Mouse (Mus musculus) CH12.LX (cell line): ENCODE results near the gene Nfia. TPM values are rescaled to one million over a fixed set of nuclear protein-coding genes. Genes with fewer than 3 reads are reported as not detected.

Experiments used
- DNase-seq: peaks from one replicate; pipeline ENCODE4 v3.0.0-alpha.2; 2013; ENCODE audit errors: extremely low read depth
- H3K27ac ChIP-seq: 2 replicates; pipeline ENCODE4 v1.5.1; 2012; ENCODE audit warnings: low read depth, mild to moderate bottlenecking, control low read depth, moderate library complexity; ENCODE audit not compliant: insufficient read depth
- H3K27me3 ChIP-seq: replicated peaks from 2 replicates; pipeline ENCODE3; 2012; ENCODE audit warnings: inconsistent platforms
- H3K36me3 ChIP-seq, 2 experiments: replicated peaks in 1 of 2; 2 replicates each; pipeline versions ENCODE3 to v1.6.1; 2012; ENCODE audit warnings: inconsistent platforms in 1 of 2, low read length in 1 of 2, mild to moderate bottlenecking in 1 of 2, mixed read lengths in 1 of 2, moderate library complexity in 1 of 2; ENCODE audit not compliant: control insufficient read depth in 1 of 2, insufficient read depth in 1 of 2
- H3K4me1 ChIP-seq, 2 experiments: 2 replicates each; pipeline ENCODE4 v1.6.1; 2012; ENCODE audit warnings: inconsistent platforms in 1 of 2, moderate library complexity in 1 of 2; ENCODE audit not compliant: insufficient read depth in 2 of 2, control insufficient read depth in 1 of 2
- H3K4me2 ChIP-seq: 2 replicates; pipeline ENCODE4 v1.6.1; 2012; ENCODE audit warnings: low read depth, mild to moderate bottlenecking, control low read depth; ENCODE audit not compliant: poor library complexity, insufficient read depth, severe bottlenecking
- H3K4me3 ChIP-seq, 3 experiments: fragments of 150-350 bp in 1 of 3; sonication (generic) in 1 of 3; replicated peaks in 1 of 3; 2 replicates each; pipeline versions ENCODE3 to v1.5.1; 2011 to 2012; ENCODE audit warnings: low read depth in 2 of 3, low read length in 2 of 3, mild to moderate bottlenecking in 2 of 3, moderate library complexity in 2 of 3, control low read depth in 1 of 3, improper control_type of control experiment in 1 of 3, inconsistent platforms in 1 of 3, mixed read lengths in 1 of 3; ENCODE audit not compliant: poor library complexity in 1 of 3
- H3K79me2 ChIP-seq: replicated peaks from 2 replicates; pipeline ENCODE4 v1.6.1; 2012; ENCODE audit warnings: mild to moderate bottlenecking, moderate library complexity; ENCODE audit not compliant: control insufficient read depth, poor library complexity, insufficient read depth, severe bottlenecking; ENCODE audit errors: extremely low read depth
- H3K9ac ChIP-seq: 2 replicates; pipeline ENCODE4 v1.6.1; 2012; ENCODE audit warnings: low read depth, mild to moderate bottlenecking, control low read depth, moderate library complexity; ENCODE audit not compliant: insufficient read depth
- H3K9me3 ChIP-seq: replicated peaks from 2 replicates; pipeline ENCODE3; 2012; ENCODE audit warnings: low read length, inconsistent platforms, mixed read lengths
- CHD1 ChIP-seq: IDR thresholded peaks from 2 replicates; pipeline ENCODE4 v1.6.1; 2012; ENCODE audit warnings: low read depth, low read length, improper control_type of control experiment, inconsistent platforms
- CHD2 ChIP-seq: IDR thresholded peaks from 2 replicates; pipeline ENCODE4 v1.6.1; 2011; ENCODE audit warnings: low read length, improper control_type of control experiment
- EP300 ChIP-seq: IDR thresholded peaks from 2 replicates; pipeline ENCODE4 v1.6.1; 2011; ENCODE audit warnings: low read length, improper control_type of control experiment
- ETS1 ChIP-seq: conservative IDR thresholded peaks from 2 replicates; pipeline ENCODE4 v1.6.1; 2012; ENCODE audit warnings: low read depth, mild to moderate bottlenecking, inconsistent platforms, low read length, improper control_type of control experiment, moderate library complexity
- IRF4 ChIP-seq: IDR thresholded peaks from 2 replicates; pipeline ENCODE4 v1.6.1; 2014; ENCODE audit warnings: low read depth, mild to moderate bottlenecking, inconsistent platforms, low read length, improper control_type of control experiment
- JUND ChIP-seq: conservative IDR thresholded peaks from 2 replicates; pipeline ENCODE4 v1.6.1; 2011; ENCODE audit warnings: low read depth, low read length, improper control_type of control experiment
- MAFK ChIP-seq: IDR thresholded peaks from 2 replicates; pipeline ENCODE4 v1.6.1; 2011; ENCODE audit warnings: low read length, improper control_type of control experiment; ENCODE audit not compliant: insufficient replicate concordance
- MEF2A ChIP-seq: IDR thresholded peaks from 2 replicates; pipeline ENCODE4 v1.6.1; 2014; ENCODE audit warnings: low read depth, mild to moderate bottlenecking, inconsistent platforms, low read length, improper control_type of control experiment, borderline replicate concordance
- MXI1 ChIP-seq: IDR thresholded peaks from 2 replicates; pipeline ENCODE4 v1.6.1; 2011; ENCODE audit warnings: mild to moderate bottlenecking, low read depth, low read length, improper control_type of control experiment
- MYC ChIP-seq: IDR thresholded peaks from 2 replicates; pipeline ENCODE4 v1.6.1; 2011; ENCODE audit warnings: low read depth, mild to moderate bottlenecking, improper control_type of control experiment, low read length
- NRF1 ChIP-seq: IDR thresholded peaks from 2 replicates; pipeline ENCODE4 v1.6.1; 2014; ENCODE audit warnings: low read depth, mild to moderate bottlenecking, inconsistent platforms, low read length, improper control_type of control experiment, moderate library complexity
- PAX5 ChIP-seq: IDR thresholded peaks from 2 replicates; pipeline ENCODE4 v1.6.1; 2012; ENCODE audit warnings: low read length, inconsistent platforms, mixed read lengths
- POLR2A ChIP-seq: IDR thresholded peaks from 2 replicates; pipeline ENCODE4 v1.6.1; 2011; ENCODE audit warnings: low read depth, mild to moderate bottlenecking, improper control_type of control experiment, low read length
- POLR2AphosphoS2 ChIP-seq: IDR thresholded peaks from 2 replicates; pipeline ENCODE4 v1.6.1; 2011; ENCODE audit warnings: low read depth, low read length, improper control_type of control experiment
- RCOR1 ChIP-seq: conservative IDR thresholded peaks from 2 replicates; pipeline ENCODE4 v1.6.1; 2012; ENCODE audit warnings: low read depth, mild to moderate bottlenecking, inconsistent platforms, low read length, improper control_type of control experiment
- TBP ChIP-seq: conservative IDR thresholded peaks from 2 replicates; pipeline ENCODE4 v1.6.1; 2011; ENCODE audit warnings: low read depth, low read length, improper control_type of control experiment
- ZKSCAN1 ChIP-seq: IDR thresholded peaks from 2 replicates; pipeline ENCODE4 v1.6.1; 2012; ENCODE audit warnings: low read depth, inconsistent platforms, low read length, improper control_type of control experiment, borderline replicate concordance
- ZMIZ1 ChIP-seq: IDR thresholded peaks from 2 replicates; pipeline ENCODE4 v1.6.1; 2012; ENCODE audit warnings: low read depth, mild to moderate bottlenecking, inconsistent platforms, low read length, improper control_type of control experiment
- ZNF384 ChIP-seq: IDR thresholded peaks from 2 replicates; pipeline ENCODE4 v1.6.1; 2012; ENCODE audit warnings: low read depth, low read length, improper control_type of control experiment, inconsistent platforms
- dilution Hi-C: fragments of 300-500 bp; cut with MboI; formaldehyde crosslinking; loops from 2 replicates; pipeline ENCODE4 v1.14.3; 2020; ENCODE audit warnings: low sequenced_read_pairs; ENCODE audit not compliant: extremely low pct_unique_long_range_greater_than_20kb, extremely low pct_ligation_motif_present
- in situ Hi-C: fragments of 300-500 bp; cut with MboI; formaldehyde crosslinking; loops from 3 replicates; pipeline ENCODE4 v1.14.3; 2019; ENCODE audit warnings: low sequenced_read_pairs, low pct_ligation_motif_present, low pct_unique_long_range_greater_than_20kb, mixed read lengths
- polyA plus RNA-seq: library from polyadenylated mRNA; unstranded; fragments of >175 nt; gene quantifications from 2 replicates; pipeline ENCODE4 v1.2.1, GENCODE M21; 2012; ENCODE audit warnings: low read depth; ENCODE audit not compliant: insufficient read length
- total RNA-seq, 2 experiments: library from RNA; depleted of rRNA; stranded (reverse); fragments of 300-350 nt in 1 of 2; fragments of >200 nt in 1 of 2; gene quantifications; 2 replicates each; pipeline ENCODE4 v1.2.3; 2012 to 2014

The Nfia gene
- total and polyA plus RNA-seq, 3 experiments: not detected

GRCm38 (mm10) chr4:97924414-97924813, 151.9 kb downstream of the Nfia start:
- in situ Hi-C loops: no loop called here
- Histone ChIP-seq H3K4me1 (no peaks in the 10 kb centered on the region), H3K4me2 (no peak overlapping the region)

GRCm38 (mm10) chr4:97924855-97925254, 152.3 kb downstream of the Nfia start:
- TF ChIP-seq CHD1 (no peak), TBP (no peak), PAX5 (no peak), MAFK (no peak), ZKSCAN1 (no peak), ZMIZ1 (no peak), ETS1 (no peak), POLR2A (no peak), JUND (no peak), RCOR1 (no peak), MXI1 (no peak), ZNF384 (no peak), NRF1 (no peak), EP300 (no peak), MYC (no peak), POLR2AphosphoS2 (no peak), CHD2 (no peak)
- in situ Hi-C loops: no loop called here
- no peaks in the 10 kb centered on the region for H3K79me2 ChIP-seq
- no peaks in the 10 kb centered on the region for H3K36me3 ChIP-seq
- DNase-seq: no peak
- no peak overlapping the region for H3K4me3 ChIP-seq
- no peak overlapping the region for H3K4me2 ChIP-seq
- H3K4me1 ChIP-seq: no peaks in the 10 kb centered on the region
- no peak overlapping the region for H3K27ac ChIP-seq
- H3K9me3 ChIP-seq: peaks cover 47% of the 10 kb centered on the region
- no peaks in the 10 kb centered on the region for H3K27me3 ChIP-seq
- no peak overlapping the region for H3K9ac ChIP-seq
- dilution Hi-C loops: no loop called here

More at GRCm38 (mm10) chr4:97924414-97924813, 151.9 kb downstream of the Nfia start:
- peaks cover 44% of the 10 kb centered on the region for H3K9me3 ChIP-seq
- H3K9ac ChIP-seq: no peak overlapping the region
- TF ChIP-seq IRF4 (no peak), MEF2A (no peak), EP300 (no peak)
- no peaks in the 10 kb centered on the region for H3K79me2 ChIP-seq
- H3K27me3 ChIP-seq: no peaks in the 10 kb centered on the region
- no peak overlapping the region for H3K4me3 ChIP-seq
- dilution Hi-C loops: no loop called here
- no peak for DNase-seq
- H3K36me3 ChIP-seq: no peaks in the 10 kb centered on the region
- H3K27ac ChIP-seq: no peak overlapping the region
